23 mouse cellular contexts compared by ENCODE assay signal in genomic region chr16:96914495-96914894, GRCm38 (mm10).
"Had no signal": no experiment of that assay in that cellular context is flagged by ENCODE, and none has a peak within 500 bp of the region (broad histone marks: within the 10 kb centered on the region; RNA-seq: fewer than 3 reads in every experiment).

No protein-coding gene starts in this region.

- H3K27ac ChIP-seq: kidney, embryonic 15.5 days; limb, embryonic 10.5 days; limb, embryonic 13.5 days; liver, embryonic 12.5 days; liver, embryonic 15.5 days; lung, embryonic 15.5 days; midbrain, embryonic 12.5 days; stomach, embryonic 15.5 days had no signal

- H3K36me3 ChIP-seq: kidney, embryonic 15.5 days; limb, embryonic 10.5 days; limb, embryonic 13.5 days; liver, embryonic 12.5 days; liver, embryonic 15.5 days; lung, embryonic 15.5 days; midbrain, embryonic 12.5 days; stomach, embryonic 15.5 days had no signal

- H3K4me3 ChIP-seq: kidney, embryonic 15.5 days; limb, embryonic 10.5 days; limb, embryonic 13.5 days; liver, embryonic 12.5 days; liver, embryonic 15.5 days; lung, embryonic 15.5 days; megakaryocyte, embryonic 14.5 days; midbrain, embryonic 12.5 days; myocyte; stomach, embryonic 15.5 days had no signal

- H3K4me2 ChIP-seq: kidney, embryonic 15.5 days; limb, embryonic 13.5 days; liver, embryonic 12.5 days; liver, embryonic 15.5 days; lung, embryonic 15.5 days; midbrain, embryonic 12.5 days; stomach, embryonic 15.5 days had no signal

- H3K9ac ChIP-seq: kidney, embryonic 15.5 days; limb, embryonic 13.5 days; liver, embryonic 12.5 days; liver, embryonic 15.5 days; lung, embryonic 15.5 days; midbrain, embryonic 12.5 days; stomach, embryonic 15.5 days had no signal

- H3K27me3 ChIP-seq: kidney, embryonic 15.5 days; liver, embryonic 12.5 days; liver, embryonic 15.5 days; lung, embryonic 15.5 days; midbrain, embryonic 12.5 days; stomach, embryonic 15.5 days had no signal

- H3K9me3 ChIP-seq: kidney, embryonic 15.5 days; limb, embryonic 10.5 days; limb, embryonic 13.5 days; liver, embryonic 12.5 days; liver, embryonic 15.5 days; lung, embryonic 15.5 days; megakaryocyte, embryonic 14.5 days; midbrain, embryonic 12.5 days; stomach, embryonic 15.5 days had no signal

- DNase-seq: kidney, adult 11 months; kidney, adult 8-10 months; kidney, postnatal 10 days; kidney, postnatal 36 days; layer of hippocampus, postnatal 36 days; liver; lung, adult 18-20 months; lung, postnatal 10 days; lung, postnatal 36 days; right cerebral cortex, postnatal 25 days; spleen, adult 18-20 months; thymus, adult 18-20 months; thymus, postnatal 36 days had no signal

- ATAC-seq: liver, embryonic 12.5 days had no signal

- H3K4me1 ChIP-seq: kidney, embryonic 15.5 days; limb, embryonic 10.5 days; lung, embryonic 15.5 days; megakaryocyte, embryonic 14.5 days; stomach, embryonic 15.5 days had no signal
